Mouse (Mus musculus) ES-Bruce4 (cell line): ENCODE results near the gene Zfyve9.

Experiments used
- CTCF ChIP-seq: IDR thresholded peaks from one replicate; pipeline ENCODE4 v1.8.1; 2011; ENCODE audit warnings: low read depth, low read length
- EP300 ChIP-seq: IDR thresholded peaks from 2 replicates; pipeline ENCODE4 v1.6.1; 2011; ENCODE audit warnings: low read depth, low read length; ENCODE audit not compliant: insufficient read depth
- POLR2A ChIP-seq: IDR thresholded peaks from one replicate; pipeline ENCODE4 v1.8.1; 2011; ENCODE audit warnings: low read length; ENCODE audit not compliant: insufficient read depth

DNA sequence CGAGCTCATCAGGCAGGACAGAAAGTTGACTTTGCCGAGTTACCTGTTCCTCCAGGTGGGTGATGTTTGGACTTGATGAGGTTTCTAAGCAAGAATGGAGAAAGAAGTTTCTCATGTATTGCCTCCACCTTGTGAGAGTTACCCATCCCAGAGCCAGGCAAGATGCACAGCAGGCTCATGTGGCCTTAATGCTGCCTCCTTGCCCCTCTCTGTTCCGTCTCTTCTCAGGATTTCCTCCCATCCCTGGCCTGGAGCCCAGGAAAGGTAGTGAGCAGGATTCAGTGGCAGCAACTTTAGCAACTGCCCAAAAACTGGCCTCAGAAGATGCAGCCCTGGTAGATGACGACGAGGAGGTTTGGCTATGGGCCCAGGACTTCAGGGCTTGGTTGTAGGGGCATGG lies 153.5 kb downstream of the Zfyve9 start:
- TF ChIP-seq EP300 = no peak
- no peak for TF ChIP-seq POLR2A
- TF ChIP-seq CTCF = no peak
